Mouse (Mus musculus) hindbrain, embryonic 12.5 days (tissue): Measurements from ENCODE around the gene Tnfrsf25. TPM values are rescaled to one million over a fixed set of nuclear protein-coding genes. Genes with fewer than 3 reads are reported as not detected.

Source experiments
- ATAC-seq: fragments of 200-750 bp; cut with Nextera tagmentation; 2 replicates; pipeline ENCODE4 v1.8.0; 2017; ENCODE audit warnings: moderate TSS enrichment; ENCODE audit not compliant: low FRiP score
- H3K27ac ChIP-seq: fragments of 300-500 bp; sonication (generic); 2 replicates; pipeline ENCODE4 v1.5.1; 2016; ENCODE audit warnings: mild to moderate bottlenecking
- H3K27me3 ChIP-seq: fragments of 300-500 bp; sonication (generic); 2 replicates; pipeline ENCODE4 v1.6.1; 2016; ENCODE audit warnings: mild to moderate bottlenecking
- H3K36me3 ChIP-seq: fragments of 300-500 bp; sonication (generic); 2 replicates; pipeline ENCODE4 v1.6.1; 2016; ENCODE audit warnings: mild to moderate bottlenecking
- H3K4me1 ChIP-seq: fragments of 300-500 bp; sonication (generic); 2 replicates; pipeline ENCODE4 v1.6.1; 2016
- H3K4me2 ChIP-seq: fragments of 300-500 bp; sonication (generic); replicated peaks from 2 replicates; pipeline ENCODE4 v1.6.1; 2016; ENCODE audit warnings: mild to moderate bottlenecking
- H3K4me3 ChIP-seq: fragments of 300-500 bp; sonication (generic); 2 replicates; pipeline ENCODE4 v1.5.1; 2016; ENCODE audit warnings: mild to moderate bottlenecking
- H3K9ac ChIP-seq: fragments of 300-500 bp; sonication (generic); 2 replicates; pipeline ENCODE4 v1.6.1; 2016; ENCODE audit warnings: mild to moderate bottlenecking, moderate library complexity
- H3K9me3 ChIP-seq: fragments of 300-500 bp; sonication (generic); replicated peaks from 2 replicates; pipeline ENCODE4 v1.6.1; 2016; ENCODE audit warnings: mild to moderate bottlenecking
- WGBS: fragments of 180-500 bp; shearing (Covaris S2); methylation state at CpG from one replicate; pipeline ENCODE4 v1.1.7; 2016; 5-methylcytosine and 5-hydroxymethylcytosine counted together
- polyA plus RNA-seq: library from polyadenylated mRNA; unstranded; fragments of >200 nt; fragmentation: Nextera tagmentation; extraction: Ambion mirVana; gene quantifications from 2 replicates; pipeline ENCODE4 v1.2.1, GENCODE M21; 2016

The Tnfrsf25 gene
- polyA plus RNA-seq, 1 experiment from 2014 or later, result 0.74 TPM

- Histone ChIP-seq H3K27me3 (no peaks in the 10 kb centered on the region; the same call in 1 of the 2 replicates), H3K9ac (no peak overlapping the region), H3K36me3 (no peaks in the 10 kb centered on the region), H3K4me2 (no peak overlapping the region), H3K27ac (no peak overlapping the region), H3K4me1 (0 out of 2 replicates have a peak, but pooled peaks cover 3% of the 10 kb centered on the region), H3K4me3 (no peak overlapping the region), H3K9me3 (no peaks in the 10 kb centered on the region)
- ATAC-seq, result no peak
- 61% methylated on average over 7 of the region's 7 CpGs for WGBS
Measured at GRCm38 (mm10) chr4:152079931-152080330, 35.8 kb upstream of the Tnfrsf25 start.

- 64% methylated on average over 7 of the region's 7 CpGs for WGBS
- no peak for ATAC-seq
- Histone ChIP-seq H3K4me3 (no peak overlapping the region), H3K4me1 (peaks cover 19% of the 10 kb centered on the region), H3K36me3 (no peaks in the 10 kb centered on the region), H3K4me2 (no peak overlapping the region), H3K27ac (no peak overlapping the region), H3K9me3 (no peaks in the 10 kb centered on the region), H3K9ac (no peak overlapping the region), H3K27me3 (peaks cover 3% of the 10 kb centered on the region; the same call in 1 of the 2 replicates)
Measured at GRCm38 (mm10) chr4:152083611-152084220, 32.0 kb upstream of the Tnfrsf25 start.

- Histone ChIP-seq H3K4me3 (no peak overlapping the region), H3K4me1 (peaks cover 21% of the 10 kb centered on the region), H3K27ac (no peak overlapping the region), H3K36me3 (no peaks in the 10 kb centered on the region), H3K9ac (no peak overlapping the region), H3K4me2 (no peak overlapping the region), H3K9me3 (no peaks in the 10 kb centered on the region), H3K27me3 (peaks cover 3% of the 10 kb centered on the region; the same call in 1 of the 2 replicates)
- ATAC-seq, result no peak
- WGBS, result 89% methylated on average over 7 of the region's 7 CpGs
Measured at GRCm38 (mm10) chr4:152084616-152085015, 31.1 kb upstream of the Tnfrsf25 start.

- H3K4me3 ChIP-seq, result peak overlapping the region; percentile 60
- H3K27me3 ChIP-seq, result peaks cover 3% of the 10 kb centered on the region; the same call in 1 of the 2 replicates
- ATAC-seq, result peak; percentile 83
- no peaks in the 10 kb centered on the region for H3K9me3 ChIP-seq
- peak overlapping the region; percentile 84 for H3K9ac ChIP-seq
- 0 out of 2 replicates have a peak overlapping the region, but pooled peaks have one; percentile 58 for H3K27ac ChIP-seq
- H3K36me3 ChIP-seq, result no peaks in the 10 kb centered on the region
- under 1% methylated on average over 50 of the region's 92 CpGs for WGBS
- H3K4me1 ChIP-seq, result peaks cover 23% of the 10 kb centered on the region
- peak overlapping the region; percentile 76 for H3K4me2 ChIP-seq
Measured at GRCm38 (mm10) chr4:152086505-152087210, 29.1 kb upstream of the Tnfrsf25 start.

- ATAC-seq, result no peak
- WGBS, result 4% methylated on average over 12 of the region's 12 CpGs
- H3K4me3 ChIP-seq, result peak overlapping the region; percentile 60
- H3K4me1 ChIP-seq, result peaks cover 28% of the 10 kb centered on the region
- peak overlapping the region; percentile 58; the same call in 1 of the 2 replicates for H3K27ac ChIP-seq
- H3K4me2 ChIP-seq, result peak overlapping the region; percentile 76
- peaks cover 3% of the 10 kb centered on the region; the same call in 1 of the 2 replicates for H3K27me3 ChIP-seq
- no peaks in the 10 kb centered on the region for H3K9me3 ChIP-seq
- H3K9ac ChIP-seq, result peak overlapping the region; percentile 84
- no peaks in the 10 kb centered on the region for H3K36me3 ChIP-seq
Measured at GRCm38 (mm10) chr4:152087211-152088081, 28.3 kb upstream of the Tnfrsf25 start.

GRCm38 (mm10) chr4:152088133-152088532 lies 27.6 kb upstream of the Tnfrsf25 start:
- no peak overlapping the region for H3K27ac ChIP-seq
- no peak for ATAC-seq
- H3K9me3 ChIP-seq, result no peaks in the 10 kb centered on the region
- no peak overlapping the region; the same call in 1 of the 2 replicates for H3K9ac ChIP-seq
- peak overlapping the region; percentile 76 for H3K4me2 ChIP-seq
- 47% methylated on average over 4 of the region's 4 CpGs for WGBS
- peaks cover 33% of the 10 kb centered on the region for H3K4me1 ChIP-seq
- H3K4me3 ChIP-seq, result no peak overlapping the region; the same call in 1 of the 2 replicates
- H3K36me3 ChIP-seq, result no peaks in the 10 kb centered on the region
- H3K27me3 ChIP-seq, result peaks cover 3% of the 10 kb centered on the region; the same call in 1 of the 2 replicates

- Histone ChIP-seq H3K27me3 (peaks cover 3% of the 10 kb centered on the region; the same call in 1 of the 2 replicates), H3K36me3 (no peaks in the 10 kb centered on the region), H3K9me3 (no peaks in the 10 kb centered on the region), H3K4me3 (no peak overlapping the region), H3K4me2 (peak overlapping the region; percentile 76; the same call in 1 of the 2 replicates), H3K9ac (no peak overlapping the region; the same call in 1 of the 2 replicates), H3K4me1 (peaks cover 33% of the 10 kb centered on the region), H3K27ac (no peak overlapping the region)
- 42% methylated on average over 8 of the region's 8 CpGs for WGBS
- ATAC-seq, result no peak
Measured at GRCm38 (mm10) chr4:152088556-152089120, 27.1 kb upstream of the Tnfrsf25 start.

- H3K9me3 ChIP-seq, result no peaks in the 10 kb centered on the region
- H3K4me3 ChIP-seq, result no peak overlapping the region
- WGBS, result 82% methylated on average over 9 of the region's 9 CpGs
- ATAC-seq, result no peak
- no peaks in the 10 kb centered on the region for H3K36me3 ChIP-seq
- H3K4me1 ChIP-seq, result peaks cover 33% of the 10 kb centered on the region
- no peak overlapping the region for H3K9ac ChIP-seq
- no peak overlapping the region for H3K4me2 ChIP-seq
- H3K27ac ChIP-seq, result no peak overlapping the region
- H3K27me3 ChIP-seq, result 0 out of 2 replicates have a peak, but pooled peaks cover 3% of the 10 kb centered on the region
Measured at GRCm38 (mm10) chr4:152090191-152090590, 25.5 kb upstream of the Tnfrsf25 start.

GRCm38 (mm10) chr4:152092751-152093293 lies 22.9 kb upstream of the Tnfrsf25 start:
- Histone ChIP-seq H3K27ac (no peak overlapping the region), H3K27me3 (no peaks in the 10 kb centered on the region; the same call in 1 of the 2 replicates), H3K9ac (no peak overlapping the region), H3K4me3 (no peak overlapping the region), H3K9me3 (no peaks in the 10 kb centered on the region), H3K36me3 (no peaks in the 10 kb centered on the region), H3K4me1 (peaks cover 40% of the 10 kb centered on the region), H3K4me2 (no peak overlapping the region)
- no peak for ATAC-seq
- WGBS, result 65% methylated on average over 8 of the region's 8 CpGs

GRCm38 (mm10) chr4:152094233-152094632 lies 21.5 kb upstream of the Tnfrsf25 start:
- H3K9ac ChIP-seq, result no peak overlapping the region
- no peaks in the 10 kb centered on the region; the same call in 1 of the 2 replicates for H3K27me3 ChIP-seq
- H3K4me3 ChIP-seq, result no peak overlapping the region
- H3K27ac ChIP-seq, result no peak overlapping the region
- H3K4me2 ChIP-seq, result no peak overlapping the region
- WGBS, result 90% methylated on average over 12 of the region's 12 CpGs
- H3K4me1 ChIP-seq, result peaks cover 36% of the 10 kb centered on the region
- ATAC-seq, result no peak
- H3K36me3 ChIP-seq, result no peaks in the 10 kb centered on the region
- H3K9me3 ChIP-seq, result no peaks in the 10 kb centered on the region
